Mouse (Mus musculus) cerebellum, adult 2 months (tissue): ENCODE measurements around the gene Clpp. TPM values are rescaled to one million over a fixed set of nuclear protein-coding genes. Genes with fewer than 3 reads are reported as not detected.

Experiments
- DNase-seq, 2 experiments: peaks; one replicate each; pipeline ENCODE4 v3.0.0; 2021
- H3K27ac ChIP-seq: fragments of 200-500 bp; 2 replicates; pipeline ENCODE4 v1.5.1; 2012; ENCODE audit warnings: low read length, control low read depth, inconsistent platforms; ENCODE audit not compliant: insufficient read depth
- H3K27me3 ChIP-seq: fragments of 200-500 bp; 2 replicates; pipeline ENCODE4 v1.6.1; 2012; ENCODE audit warnings: inconsistent platforms, mild to moderate bottlenecking, low read length, moderate library complexity; ENCODE audit not compliant: control insufficient read depth, insufficient read depth
- H3K4me1 ChIP-seq: fragments of 200-500 bp; 2 replicates; pipeline ENCODE4 v1.6.1; 2011; ENCODE audit warnings: low read length; ENCODE audit not compliant: control insufficient read depth, insufficient read depth
- H3K4me3 ChIP-seq: fragments of 200-500 bp; replicated peaks from 2 replicates; pipeline ENCODE3; 2011; ENCODE audit warnings: mild to moderate bottlenecking, low read depth, low read length, control low read depth; ENCODE audit not compliant: insufficient read depth
- CTCF ChIP-seq: fragments of 200-500 bp; IDR thresholded peaks from 2 replicates; pipeline ENCODE4 v1.5.1; 2011; ENCODE audit warnings: low read depth, mild to moderate bottlenecking, control low read depth, low read length, moderate library complexity, borderline replicate concordance; ENCODE audit not compliant: insufficient read depth
- POLR2A ChIP-seq: fragments of 200-500 bp; IDR thresholded peaks from 2 replicates; pipeline ENCODE4 v1.6.1; 2011; ENCODE audit warnings: low read length, control low read depth, borderline replicate concordance; ENCODE audit not compliant: insufficient read depth
- WGBS: fragments of 180-500 bp; shearing (Covaris S2); methylation state at CpG from one replicate; pipeline ENCODE4 v1.1.7; 2018; 5-methylcytosine and 5-hydroxymethylcytosine counted together
- polyA plus RNA-seq: library from polyadenylated mRNA; depleted of rRNA; stranded (reverse); fragments of >200 nt; gene quantifications from 2 replicates; pipeline ENCODE4 v1.2.3, GENCODE M21; 2012; rRNA removed

The Clpp gene
- polyA plus RNA-seq, 1 experiment, result 167 TPM

DNA sequence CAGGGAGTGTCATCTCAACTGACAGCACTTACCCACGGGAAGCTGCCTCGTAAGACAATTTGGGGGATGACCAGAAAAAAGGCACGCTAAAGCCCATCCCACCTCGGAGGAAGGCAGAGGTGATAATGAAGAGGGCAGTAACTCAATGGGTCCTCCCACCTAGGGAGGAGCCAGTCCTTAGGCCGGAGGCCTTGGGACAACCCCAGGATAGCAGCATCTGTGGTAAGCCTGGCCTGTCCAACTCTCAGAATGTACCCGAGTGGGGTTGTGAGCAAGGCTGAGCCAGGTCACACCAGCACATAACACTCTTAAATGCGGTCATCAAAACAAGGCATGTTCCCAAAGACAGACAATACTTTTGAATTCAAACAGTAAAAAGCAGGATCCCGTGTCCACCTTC, 39.6 kb downstream of the Clpp start:
- H3K27me3 ChIP-seq, result no peaks in the 10 kb centered on the region
- DNase-seq, result no peak
- no peak overlapping the region for H3K27ac ChIP-seq
- peaks cover 8% of the 10 kb centered on the region for H3K4me1 ChIP-seq
- whole genome bisulfite sequencing, result 18% methylated on average over 8 of the region's 8 CpGs
- TF ChIP-seq CTCF (no peak), POLR2A (no peak)
- H3K4me3 ChIP-seq, result peak overlapping the region; percentile 34

DNA sequence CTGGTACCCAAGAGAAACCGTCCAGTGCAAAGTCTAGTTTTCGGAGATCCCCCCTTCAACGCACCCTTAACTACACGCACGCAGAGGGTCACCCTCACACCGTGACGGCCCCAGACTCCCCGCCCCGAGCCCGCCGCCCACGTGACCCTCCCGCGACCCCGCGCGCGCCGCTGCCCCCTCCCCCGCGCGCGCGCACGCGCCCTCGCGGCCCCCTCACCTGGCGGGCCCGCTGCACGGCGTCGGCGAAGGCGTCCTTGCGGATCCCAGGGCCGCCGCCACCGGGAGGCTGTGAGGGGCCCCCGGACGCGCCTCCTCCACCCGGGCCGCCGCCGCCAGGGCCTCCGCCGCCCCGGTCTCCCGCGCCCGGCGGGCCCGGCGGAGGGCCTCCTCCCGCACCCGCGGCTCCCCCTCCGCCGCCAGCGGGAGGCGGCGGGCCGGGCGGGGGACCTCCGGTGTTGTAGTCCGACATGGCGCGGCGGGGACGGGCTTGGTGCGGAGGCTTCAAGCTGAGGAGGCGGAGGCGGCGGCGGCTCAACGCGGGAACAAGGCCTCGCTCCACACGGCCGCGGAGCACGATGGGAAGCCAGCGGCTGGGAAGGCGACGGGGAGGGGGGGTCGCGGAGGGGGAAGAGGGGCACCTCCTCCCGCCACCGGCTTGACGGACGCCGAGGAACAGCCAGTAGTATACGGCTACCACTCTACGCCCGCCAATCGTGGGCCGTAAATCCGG, 41.0 kb downstream of the Clpp start, which contains the start of gene Khsrp:
Gene Khsrp (minus strand): TSS at position 592 of the 730 bp plus-strand sequence.
- WGBS, result 1% methylated on average over 98 of the region's 99 CpGs

GRCm38 (mm10) chr17:57031661-57032420, 41.7 kb downstream of the Clpp start:
- TF ChIP-seq POLR2A (peak; percentile 86), CTCF (no peak)
- peak overlapping the region; percentile 30 for H3K27ac ChIP-seq
- H3K4me1 ChIP-seq, result peaks cover 8% of the 10 kb centered on the region
- peak; percentile 99 to 100 for DNase-seq
- H3K27me3 ChIP-seq, result no peaks in the 10 kb centered on the region
- under 1% methylated on average over 38 of the region's 38 CpGs for WGBS
- H3K4me3 ChIP-seq, result peak overlapping the region; percentile 55

More for the DNA sequence above, 41.0 kb downstream of the Clpp start, which contains the start of gene Khsrp:
- Histone ChIP-seq H3K4me1 (peaks cover 8% of the 10 kb centered on the region), H3K4me3 (peak within 1 kb of the TSS; percentile 82), H3K27ac (peak within 1 kb of the TSS; percentile 60), H3K27me3 (no peaks in the 10 kb centered on the region)
- DNase-seq, result no peak
- TF ChIP-seq CTCF (no peak), POLR2A (peak; percentile 70)

GRCm38 (mm10) chr17:57032854-57033253, 42.7 kb downstream of the Clpp start:
- WGBS, result 86% methylated on average over 4 of the region's 4 CpGs
- TF ChIP-seq POLR2A, result no peak
- no peak for TF ChIP-seq CTCF
- peak in 1 of 2 experiments; percentile 30 for DNase-seq
- no peak overlapping the region for H3K4me3 ChIP-seq
- H3K4me1 ChIP-seq, result peaks cover 5% of the 10 kb centered on the region
- H3K27me3 ChIP-seq, result no peaks in the 10 kb centered on the region
- H3K27ac ChIP-seq, result 0 out of 2 replicates have a peak overlapping the region, but pooled peaks have one; percentile 30

- DNase-seq, result no peak
- H3K27ac ChIP-seq, result no peak overlapping the region
- 37% methylated on average over 8 of the region's 8 CpGs for WGBS
- no peaks in the 10 kb centered on the region for H3K27me3 ChIP-seq
- no peak overlapping the region for H3K4me3 ChIP-seq
- TF ChIP-seq POLR2A (no peak), CTCF (peak; percentile 14; the same call in 1 of the 2 replicates)
- no peaks in the 10 kb centered on the region for H3K4me1 ChIP-seq
Observed at GRCm38 (mm10) chr17:57038978-57039377, 48.9 kb downstream of the Clpp start.

- Histone ChIP-seq H3K27me3 (no peaks in the 10 kb centered on the region), H3K4me1 (no peaks in the 10 kb centered on the region), H3K4me3 (no peak within 1 kb of the TSS), H3K27ac (no peak within 1 kb of the TSS)
- TF ChIP-seq CTCF (no peak), POLR2A (no peak)
- 71% methylated on average over 8 of the region's 8 CpGs for WGBS
- no peak for DNase-seq
Observed at GRCm38 (mm10) chr17:57041554-57041953, 51.4 kb downstream of the Clpp start, which contains the start of gene Slc25a41. Slc25a41 (minus strand) TSS chr17:57041654.

Other genes starting within 250 kb of the Clpp start
- gene Nrtn, start 232.8 kb upstream of the Clpp start, polyA plus RNA-seq, result 7.2 and 9.3 TPM in 2 replicates
- 168 and 169 TPM in 2 replicates for gene Dus3l, start 225.5 kb upstream of the Clpp start, polyA plus RNA-seq
- gene Prr22, start 220.1 kb upstream of the Clpp start, polyA plus RNA-seq, result 3.0 and 3.5 TPM in 2 replicates
- 3.1 and 3.6 TPM in 2 replicates for gene Rfx2, start 159.3 kb upstream of the Clpp start, polyA plus RNA-seq
- gene Acsbg2, start 115.9 kb upstream of the Clpp start, polyA plus RNA-seq, result 0.03 TPM in 2 replicates
- 0.03 TPM in 1 of 2 replicates, not detected in the other for gene 1700061G19Rik, start 114.8 kb upstream of the Clpp start, polyA plus RNA-seq
- gene Mllt1, start 54.9 kb upstream of the Clpp start, polyA plus RNA-seq, result 45.7 and 47.9 TPM in 2 replicates
- not detected in 2 replicates for gene Acer1, start 8.2 kb upstream of the Clpp start, polyA plus RNA-seq
- gene Alkbh7, start 7.0 kb downstream of the Clpp start, polyA plus RNA-seq, result 56.7 and 70.4 TPM in 2 replicates
- gene Pspn, start 9.7 kb downstream of the Clpp start, polyA plus RNA-seq, result 0.41 TPM in 1 of 2 replicates, not detected in the other
- gene Gtf2f1, start 21.0 kb downstream of the Clpp start, polyA plus RNA-seq, result 81.0 and 85.3 TPM in 2 replicates
- 0.10 and 0.34 TPM in 2 replicates for gene Gm17949, start 21.2 kb downstream of the Clpp start, polyA plus RNA-seq
- gene Khsrp, start 41.2 kb downstream of the Clpp start, polyA plus RNA-seq, result 67.7 and 70.3 TPM in 2 replicates
- gene Slc25a41, start 51.3 kb downstream of the Clpp start, polyA plus RNA-seq, result 0.17 and 0.29 TPM in 2 replicates
- gene Crb3, start 68.8 kb downstream of the Clpp start, polyA plus RNA-seq, result 2.8 and 3.3 TPM in 2 replicates
- 178 and 211 TPM in 2 replicates for gene Slc25a23, start 69.6 kb downstream of the Clpp start, polyA plus RNA-seq
- 1.1 and 2.1 TPM in 2 replicates for gene Dennd1c, start 88.2 kb downstream of the Clpp start, polyA plus RNA-seq
- gene Tubb4a, start 97.5 kb downstream of the Clpp start, polyA plus RNA-seq, result 1,121 and 1,177 TPM in 2 replicates
- gene Tnfsf9, start 115.0 kb downstream of the Clpp start, polyA plus RNA-seq, result 5.8 and 7.7 TPM in 2 replicates
- gene Cd70, start 159.5 kb downstream of the Clpp start, polyA plus RNA-seq, result 11.7 and 12.5 TPM in 2 replicates
- not detected in 2 replicates for gene Tnfsf14, start 203.9 kb downstream of the Clpp start, polyA plus RNA-seq
- gene C3, start 237.8 kb downstream of the Clpp start, polyA plus RNA-seq, result 1.1 and 1.3 TPM in 2 replicates